Mouse (Mus musculus) midbrain, embryonic 14.5 days (tissue): Measurements from ENCODE around the gene Cdkl4. TPM values are rescaled to one million over a fixed set of nuclear protein-coding genes. Genes with fewer than 3 reads are reported as not detected.

Experiments
- ATAC-seq: fragments of 200-750 bp; cut with Nextera tagmentation; 2 replicates; pipeline ENCODE4 v1.8.0; 2017; ENCODE audit warnings: moderate number of reproducible peaks, moderate library complexity; ENCODE audit not compliant: low FRiP score, low TSS enrichment
- DNase-seq: peaks from one replicate; pipeline ENCODE4 v3.0.0-alpha.2; 2015
- H3K27ac ChIP-seq: fragments of 300-500 bp; sonication (generic); replicated peaks from 2 replicates; pipeline ENCODE4 v1.5.1; 2014; ENCODE audit warnings: mild to moderate bottlenecking, low read depth, low read length, moderate library complexity
- H3K27me3 ChIP-seq: fragments of 300-500 bp; sonication (generic); 2 replicates; pipeline ENCODE4 v1.6.1; 2014; ENCODE audit warnings: low read length, control low read depth, mixed read lengths; ENCODE audit not compliant: control insufficient read depth, insufficient read depth
- H3K36me3 ChIP-seq: fragments of 300-500 bp; sonication (generic); 2 replicates; pipeline ENCODE4 v1.6.1; 2014; ENCODE audit warnings: low read length, control low read depth; ENCODE audit not compliant: control insufficient read depth, insufficient read depth
- H3K4me1 ChIP-seq: fragments of 300-500 bp; sonication (generic); 2 replicates; pipeline ENCODE4 v1.6.1; 2014; ENCODE audit warnings: mild to moderate bottlenecking, antibody characterized with exemption, low read length, control low read depth; ENCODE audit not compliant: control insufficient read depth, insufficient read depth
- H3K4me2 ChIP-seq: fragments of 300-500 bp; sonication (generic); 2 replicates; pipeline ENCODE4 v1.6.1; 2014; ENCODE audit warnings: mild to moderate bottlenecking, low read length, moderate library complexity
- H3K4me3 ChIP-seq: fragments of 300-500 bp; sonication (generic); replicated peaks from 2 replicates; pipeline ENCODE4 v1.5.1; 2014; ENCODE audit warnings: low read depth, low read length
- H3K9ac ChIP-seq: fragments of 300-500 bp; sonication (generic); replicated peaks from 2 replicates; pipeline ENCODE4 v1.6.1; 2014; ENCODE audit warnings: mild to moderate bottlenecking, low read length, moderate library complexity
- H3K9me3 ChIP-seq: fragments of 300-500 bp; sonication (generic); 2 replicates; pipeline ENCODE4 v1.6.1; 2016; ENCODE audit warnings: low read length, control low read depth, mixed read lengths; ENCODE audit not compliant: control insufficient read depth
- WGBS: fragments of 180-500 bp; shearing (Covaris S2); extraction: QIAGEN DNeasy Blood & Tissue Kit; methylation state at CpG from one replicate; pipeline ENCODE4 v1.1.7; 2014; 5-methylcytosine and 5-hydroxymethylcytosine counted together
- polyA plus RNA-seq: library from polyadenylated mRNA; unstranded; fragments of >200 nt; fragmentation: Nextera tagmentation; extraction: Ambion mirVana; gene quantifications from 2 replicates; pipeline ENCODE4 v1.2.1, GENCODE M21; 2014

Gene Cdkl4
- polyA plus RNA-seq, 1 experiment from 2014 or later: 3.2 TPM

GRCm38 (mm10) chr17:80559050-80559449, 18.6 kb downstream of the Cdkl4 start:
- H3K9ac ChIP-seq: no peak overlapping the region
- H3K4me2 ChIP-seq: no peak overlapping the region

DNA sequence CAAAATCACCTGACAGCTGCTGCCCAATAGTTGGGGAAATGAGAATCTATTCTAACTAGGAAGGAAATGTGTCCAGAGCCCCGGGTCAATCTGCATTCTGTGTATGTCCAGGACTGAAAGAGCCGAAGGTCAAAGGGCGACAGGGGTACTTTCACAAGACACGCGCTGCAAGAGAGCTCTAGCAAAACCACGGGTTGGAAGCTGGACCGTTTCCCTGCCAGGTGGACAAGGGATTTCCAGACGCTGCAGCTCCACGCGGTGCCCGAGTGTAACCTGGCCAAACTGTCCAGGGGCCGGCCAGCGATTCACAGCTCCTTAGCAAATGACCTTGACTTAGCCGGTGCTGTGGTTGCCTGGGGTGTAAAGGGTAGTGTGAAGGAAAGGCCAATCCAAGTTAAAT, 19.0 kb downstream of the Cdkl4 start:
- DNase-seq: no peak
- no peak for ATAC-seq
- H3K27me3 ChIP-seq: no peaks in the 10 kb centered on the region
- H3K4me1 ChIP-seq: no peaks in the 10 kb centered on the region
- H3K9ac ChIP-seq: no peak overlapping the region
- no peak overlapping the region for H3K27ac ChIP-seq
- no peak overlapping the region for H3K4me2 ChIP-seq
- no peak overlapping the region for H3K4me3 ChIP-seq
- no peaks in the 10 kb centered on the region for H3K9me3 ChIP-seq
- 0 out of 2 replicates have a peak, but pooled peaks cover 2% of the 10 kb centered on the region for H3K36me3 ChIP-seq
- WGBS: 79% methylated on average over 14 of the region's 14 CpGs

More at GRCm38 (mm10) chr17:80559050-80559449, 18.6 kb downstream of the Cdkl4 start:
- Histone ChIP-seq H3K36me3 (0 out of 2 replicates have a peak, but pooled peaks cover 2% of the 10 kb centered on the region), H3K4me3 (no peak overlapping the region), H3K27ac (no peak overlapping the region), H3K9me3 (no peaks in the 10 kb centered on the region), H3K27me3 (no peaks in the 10 kb centered on the region), H3K4me1 (no peaks in the 10 kb centered on the region)
- 39% methylated on average over 11 of the region's 11 CpGs for WGBS
- DNase-seq: peak; percentile 72
- ATAC-seq: no peak

GRCm38 (mm10) chr17:80557461-80557860, 20.2 kb downstream of the Cdkl4 start:
- H3K9me3 ChIP-seq: no peaks in the 10 kb centered on the region
- no peak overlapping the region for H3K27ac ChIP-seq
- H3K36me3 ChIP-seq: 0 out of 2 replicates have a peak, but pooled peaks cover 2% of the 10 kb centered on the region
- no peak overlapping the region for H3K4me2 ChIP-seq
- no peak for DNase-seq
- no peak for ATAC-seq
- H3K9ac ChIP-seq: no peak overlapping the region
- no peaks in the 10 kb centered on the region for H3K4me1 ChIP-seq
- H3K27me3 ChIP-seq: no peaks in the 10 kb centered on the region
- no peak overlapping the region for H3K4me3 ChIP-seq
- 94% methylated on average over 5 of the region's 5 CpGs for WGBS

- Histone ChIP-seq H3K36me3 (0 out of 2 replicates have a peak, but pooled peaks cover 2% of the 10 kb centered on the region), H3K9ac (peak overlapping the region; percentile 60), H3K9me3 (no peaks in the 10 kb centered on the region), H3K4me3 (peak overlapping the region; percentile 55), H3K27ac (peak overlapping the region; percentile 80), H3K27me3 (no peaks in the 10 kb centered on the region), H3K4me1 (no peaks in the 10 kb centered on the region), H3K4me2 (peak overlapping the region; percentile 52)
- WGBS: 2% methylated on average over 35 of the region's 35 CpGs
- peak; percentile 89 for ATAC-seq
- peak; percentile 96 for DNase-seq
These were observed 24.0 kb downstream of the Cdkl4 start for GRCm38 (mm10) chr17:80553318-80554270.

- H3K27ac ChIP-seq: peak overlapping the region; percentile 80; the same call in 1 of the 2 replicates
These were observed 25.0 kb downstream of the Cdkl4 start for GRCm38 (mm10) chr17:80552653-80553052.

GRCm38 (mm10) chr17:80550981-80551380, 26.6 kb downstream of the Cdkl4 start:
- ATAC-seq: no peak
- no peaks in the 10 kb centered on the region for H3K27me3 ChIP-seq
- 82% methylated on average over 15 of the region's 15 CpGs for WGBS

More at GRCm38 (mm10) chr17:80552653-80553052, 25.0 kb downstream of the Cdkl4 start:
- H3K4me1 ChIP-seq: no peaks in the 10 kb centered on the region
- H3K4me2 ChIP-seq: peak overlapping the region; percentile 52
- H3K27me3 ChIP-seq: no peaks in the 10 kb centered on the region
- H3K4me3 ChIP-seq: no peak overlapping the region
- ATAC-seq (no peak), DNase-seq (no peak)
- no peak overlapping the region for H3K9ac ChIP-seq
- H3K9me3 ChIP-seq: no peaks in the 10 kb centered on the region
- 89% methylated on average over 4 of the region's 4 CpGs for WGBS
- 0 out of 2 replicates have a peak, but pooled peaks cover 2% of the 10 kb centered on the region for H3K36me3 ChIP-seq

DNA sequence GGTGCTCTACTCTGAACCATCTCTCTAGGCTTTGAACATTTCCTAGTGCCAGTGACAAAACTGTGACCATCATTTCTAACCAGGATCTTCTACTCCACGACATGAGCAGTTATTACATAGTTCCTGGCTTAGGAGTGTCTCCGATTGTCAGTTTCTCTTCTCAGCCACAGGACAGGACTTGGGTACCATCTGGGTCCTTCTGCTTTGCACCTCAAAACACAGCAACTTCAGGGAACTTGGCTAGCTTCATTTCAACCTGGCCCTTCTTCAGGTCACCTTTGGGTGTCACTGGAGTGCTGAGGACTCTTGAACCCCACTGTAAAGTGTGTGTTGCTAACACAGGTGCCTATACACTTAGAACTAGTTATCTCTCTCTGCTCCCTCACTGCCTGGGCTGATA, 30.8 kb downstream of the Cdkl4 start:
- no peak for DNase-seq
- Histone ChIP-seq H3K36me3 (no peaks in the 10 kb centered on the region), H3K4me2 (no peak overlapping the region), H3K27me3 (no peaks in the 10 kb centered on the region), H3K9me3 (no peaks in the 10 kb centered on the region), H3K4me3 (no peak overlapping the region), H3K4me1 (no peaks in the 10 kb centered on the region), H3K27ac (no peak overlapping the region), H3K9ac (no peak overlapping the region)
- 87% methylated on average over 2 of the region's 2 CpGs for WGBS
- ATAC-seq: no peak

More at GRCm38 (mm10) chr17:80550981-80551380, 26.6 kb downstream of the Cdkl4 start:
- no peak overlapping the region for H3K4me3 ChIP-seq
- no peaks in the 10 kb centered on the region for H3K4me1 ChIP-seq
- no peaks in the 10 kb centered on the region for H3K9me3 ChIP-seq
- H3K9ac ChIP-seq: no peak overlapping the region
- no peaks in the 10 kb centered on the region for H3K36me3 ChIP-seq
- no peak overlapping the region for H3K4me2 ChIP-seq
- H3K27ac ChIP-seq: no peak overlapping the region
- DNase-seq: no peak

DNA sequence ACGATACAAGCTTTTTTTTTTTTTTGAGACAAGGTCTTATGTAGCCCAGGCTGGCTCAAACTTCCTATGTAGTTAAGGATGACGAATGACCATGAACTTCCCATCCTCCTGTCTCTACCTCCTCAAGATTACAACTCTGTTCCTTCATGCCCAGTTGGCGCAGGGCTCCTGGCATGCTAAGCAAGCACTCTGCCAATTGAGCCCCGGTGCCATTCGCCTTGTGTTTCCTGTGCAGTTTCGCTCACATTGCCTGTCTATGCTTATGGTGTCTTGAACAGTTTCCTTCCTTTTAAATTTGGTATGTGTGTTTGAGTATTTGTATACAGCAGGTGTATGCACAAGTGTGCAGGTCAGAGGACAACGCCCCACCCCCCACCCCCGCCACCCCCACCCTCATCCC, 31.4 kb downstream of the Cdkl4 start:
- H3K4me2 ChIP-seq: no peak overlapping the region
- WGBS: 93% methylated on average over 8 of the region's 8 CpGs
- H3K27ac ChIP-seq: no peak overlapping the region
- DNase-seq (no peak), ATAC-seq (no peak)
- H3K27me3 ChIP-seq: no peaks in the 10 kb centered on the region
- no peaks in the 10 kb centered on the region for H3K9me3 ChIP-seq
- H3K36me3 ChIP-seq: no peaks in the 10 kb centered on the region
- no peak overlapping the region for H3K9ac ChIP-seq
- no peaks in the 10 kb centered on the region for H3K4me1 ChIP-seq
- H3K4me3 ChIP-seq: no peak overlapping the region
